Mouse (Mus musculus): ENCODE measurements around the gene Chst15.

Gene Chst15

GRCm38 (mm10) chr7:132261885-132262284 lies 55.1 kb downstream of the Chst15 start:
- DNase-seq: no peak

GRCm38 (mm10) chr7:132260632-132261031 lies 56.4 kb downstream of the Chst15 start:
- DNase-seq: no peak

GRCm38 (mm10) chr7:132258817-132259216 lies 58.2 kb downstream of the Chst15 start:
- DNase-seq: no peak

GRCm38 (mm10) chr7:132258216-132258615 lies 58.8 kb downstream of the Chst15 start:
- DNase-seq: no peak

GRCm38 (mm10) chr7:132253513-132253912 lies 63.5 kb downstream of the Chst15 start:
- DNase-seq: no peak

GRCm38 (mm10) chr7:132253078-132253477 lies 64.0 kb downstream of the Chst15 start:
- DNase-seq: no peak

GRCm38 (mm10) chr7:132249563-132250119 lies 67.4 kb downstream of the Chst15 start:
- DNase-seq: no peak

GRCm38 (mm10) chr7:132247567-132247966 lies 69.5 kb downstream of the Chst15 start:
- DNase-seq: no peak

GRCm38 (mm10) chr7:132247091-132247490 lies 69.9 kb downstream of the Chst15 start:
- DNase-seq: no peak

GRCm38 (mm10) chr7:132245730-132246129 lies 71.3 kb downstream of the Chst15 start:
- DNase-seq: no peak

- DNase-seq: no peak
These were observed 72.4 kb downstream of the Chst15 start for GRCm38 (mm10) chr7:132244637-132245036.

- DNase-seq: no peak
These were observed 73.8 kb downstream of the Chst15 start for GRCm38 (mm10) chr7:132243225-132243624.

GRCm38 (mm10) chr7:132242617-132243141 lies 74.3 kb downstream of the Chst15 start:
- no peak for DNase-seq

GRCm38 (mm10) chr7:132238921-132239320 lies 78.1 kb downstream of the Chst15 start:
- DNase-seq: no peak

- no peak for DNase-seq
These were observed 79.8 kb downstream of the Chst15 start for GRCm38 (mm10) chr7:132237191-132237590.

- DNase-seq: no peak
These were observed 80.2 kb downstream of the Chst15 start for GRCm38 (mm10) chr7:132236789-132237188.

GRCm38 (mm10) chr7:132234250-132234649 lies 82.8 kb downstream of the Chst15 start:
- DNase-seq: no peak

- no peak for DNase-seq
These were observed 83.3 kb downstream of the Chst15 start for GRCm38 (mm10) chr7:132233732-132234131.

GRCm38 (mm10) chr7:132232937-132233336 lies 84.1 kb downstream of the Chst15 start:
- no peak for DNase-seq

GRCm38 (mm10) chr7:132231476-132231875 lies 85.6 kb downstream of the Chst15 start:
- DNase-seq: no peak

GRCm38 (mm10) chr7:132230961-132231360 lies 86.1 kb downstream of the Chst15 start:
- DNase-seq: no peak

GRCm38 (mm10) chr7:132227075-132227640 lies 89.9 kb downstream of the Chst15 start:
- no peak for DNase-seq

GRCm38 (mm10) chr7:132226379-132227074 lies 90.5 kb downstream of the Chst15 start:
- DNase-seq: peak; percentile 24 to 48
